Mouse (Mus musculus) heart, embryonic 11.5 days (tissue): ENCODE measurements around the gene Ccng2. TPM values are rescaled to one million over a fixed set of nuclear protein-coding genes. Genes with fewer than 3 reads are reported as not detected.

ENCODE experiments used
- ATAC-seq: fragments of 200-750 bp; cut with Nextera tagmentation; replicated peaks from 2 replicates; pipeline ENCODE4 v1.8.0; 2017; ENCODE audit warnings: moderate library complexity; ENCODE audit not compliant: insufficient number of reproducible peaks, low FRiP score, low TSS enrichment
- H3K27ac ChIP-seq: fragments of 300-500 bp; sonication (generic); 2 replicates; pipeline ENCODE4 v1.5.1; 2014; ENCODE audit warnings: mild to moderate bottlenecking, low read depth, low read length
- H3K27me3 ChIP-seq: fragments of 300-500 bp; sonication (generic); 2 replicates; pipeline ENCODE4 v1.6.1; 2014; ENCODE audit warnings: mild to moderate bottlenecking, low read length, mixed read lengths; ENCODE audit not compliant: control insufficient read depth, insufficient read depth
- H3K36me3 ChIP-seq: fragments of 300-500 bp; sonication (generic); 2 replicates; pipeline ENCODE4 v1.6.1; 2014; ENCODE audit warnings: mild to moderate bottlenecking, low read length, moderate library complexity, mixed read lengths; ENCODE audit not compliant: control insufficient read depth, insufficient read depth
- H3K4me1 ChIP-seq: fragments of 300-500 bp; sonication (generic); 2 replicates; pipeline ENCODE4 v1.6.1; 2014; ENCODE audit warnings: low read length; ENCODE audit not compliant: control insufficient read depth, insufficient read depth
- H3K4me2 ChIP-seq: fragments of 300-500 bp; sonication (generic); 2 replicates; pipeline ENCODE4 v1.6.1; 2014; ENCODE audit warnings: mild to moderate bottlenecking, moderate library complexity
- H3K4me3 ChIP-seq: fragments of 300-500 bp; sonication (generic); 2 replicates; pipeline ENCODE4 v1.5.1; 2014; ENCODE audit warnings: low read depth, low read length
- H3K9ac ChIP-seq: fragments of 300-500 bp; sonication (generic); 2 replicates; pipeline ENCODE4 v1.6.1; 2014; ENCODE audit warnings: mild to moderate bottlenecking, low read depth, low read length, moderate library complexity
- H3K9me3 ChIP-seq: fragments of 300-500 bp; sonication (generic); replicated peaks from 2 replicates; pipeline ENCODE4 v1.6.1; 2016; ENCODE audit warnings: low read length; ENCODE audit not compliant: control insufficient read depth
- WGBS: fragments of 180-500 bp; shearing (Covaris S2); extraction: QIAGEN DNeasy Blood & Tissue Kit; methylation state at CpG from one replicate; pipeline ENCODE4 v1.1.7; 2014; ENCODE audit not compliant: insufficient replicate concordance; 5-methylcytosine and 5-hydroxymethylcytosine counted together
- polyA plus RNA-seq: library from polyadenylated mRNA; unstranded; fragments of >200 nt; fragmentation: Nextera tagmentation; extraction: Ambion mirVana; gene quantifications from 2 replicates; pipeline ENCODE4 v1.2.1, GENCODE M21; 2014

Gene Ccng2
- polyA plus RNA-seq, 1 experiment from 2014 or later, result 39.5 TPM

- Histone ChIP-seq H3K9me3 (no peaks in the 10 kb centered on the region; the same call in 1 of the 2 replicates), H3K4me3 (no peak overlapping the region), H3K27ac (no peak overlapping the region), H3K9ac (no peak overlapping the region), H3K36me3 (no peaks in the 10 kb centered on the region), H3K27me3 (no peaks in the 10 kb centered on the region), H3K4me2 (no peak overlapping the region), H3K4me1 (no peaks in the 10 kb centered on the region)
- whole genome bisulfite sequencing, result 73% methylated on average over 4 of the region's 4 CpGs
- no peak for ATAC-seq
Observed at GRCm38 (mm10) chr5:93296754-93297153, 29.7 kb downstream of the Ccng2 start.

DNA sequence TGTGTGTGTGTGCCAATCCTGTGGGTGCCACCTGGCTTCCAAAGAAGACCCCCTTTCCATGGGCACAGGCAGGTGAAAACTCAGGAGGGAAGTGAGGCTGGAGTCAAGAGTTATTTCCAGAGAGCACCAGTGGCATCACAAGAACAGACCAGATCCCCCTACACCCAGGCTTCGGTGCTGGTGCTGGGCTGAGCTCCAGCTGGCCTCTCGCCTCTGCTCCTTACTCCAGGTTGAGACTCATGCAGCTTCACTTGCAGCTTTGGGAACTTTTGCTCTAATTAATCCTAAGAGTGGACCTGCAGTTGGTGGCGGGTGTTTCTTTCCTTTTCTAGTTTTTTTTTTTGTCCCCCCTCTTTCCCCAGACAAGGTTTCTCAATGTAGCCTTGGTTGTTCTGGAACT is 30.3 kb downstream of the Ccng2 start:
- Histone ChIP-seq H3K4me3 (no peak overlapping the region), H3K27me3 (no peaks in the 10 kb centered on the region), H3K9me3 (no peaks in the 10 kb centered on the region; the same call in 1 of the 2 replicates), H3K36me3 (no peaks in the 10 kb centered on the region), H3K4me1 (no peaks in the 10 kb centered on the region), H3K9ac (no peak overlapping the region), H3K27ac (no peak overlapping the region), H3K4me2 (no peak overlapping the region)
- WGBS, result 84% methylated on average over 3 of the region's 3 CpGs
- no peak for ATAC-seq

- WGBS, result 72% methylated on average over 2 of the region's 2 CpGs
- no peaks in the 10 kb centered on the region for H3K4me1 ChIP-seq
- no peaks in the 10 kb centered on the region for H3K27me3 ChIP-seq
- H3K9me3 ChIP-seq, result no peaks in the 10 kb centered on the region; the same call in 1 of the 2 replicates
- no peak for ATAC-seq
- no peak overlapping the region for H3K4me2 ChIP-seq
- no peak overlapping the region for H3K9ac ChIP-seq
- no peak overlapping the region for H3K27ac ChIP-seq
- no peaks in the 10 kb centered on the region for H3K36me3 ChIP-seq
- no peak overlapping the region for H3K4me3 ChIP-seq
Observed at GRCm38 (mm10) chr5:93305126-93305830, 38.2 kb downstream of the Ccng2 start.

GRCm38 (mm10) chr5:93308909-93309308 is 41.9 kb downstream of the Ccng2 start:
- Histone ChIP-seq H3K9ac (no peak overlapping the region), H3K27me3 (no peaks in the 10 kb centered on the region), H3K9me3 (no peaks in the 10 kb centered on the region), H3K27ac (no peak overlapping the region), H3K4me3 (no peak overlapping the region), H3K4me2 (no peak overlapping the region), H3K36me3 (no peaks in the 10 kb centered on the region), H3K4me1 (no peaks in the 10 kb centered on the region)
- ATAC-seq, result no peak
- 81% methylated on average over 2 of the region's 2 CpGs for WGBS

DNA sequence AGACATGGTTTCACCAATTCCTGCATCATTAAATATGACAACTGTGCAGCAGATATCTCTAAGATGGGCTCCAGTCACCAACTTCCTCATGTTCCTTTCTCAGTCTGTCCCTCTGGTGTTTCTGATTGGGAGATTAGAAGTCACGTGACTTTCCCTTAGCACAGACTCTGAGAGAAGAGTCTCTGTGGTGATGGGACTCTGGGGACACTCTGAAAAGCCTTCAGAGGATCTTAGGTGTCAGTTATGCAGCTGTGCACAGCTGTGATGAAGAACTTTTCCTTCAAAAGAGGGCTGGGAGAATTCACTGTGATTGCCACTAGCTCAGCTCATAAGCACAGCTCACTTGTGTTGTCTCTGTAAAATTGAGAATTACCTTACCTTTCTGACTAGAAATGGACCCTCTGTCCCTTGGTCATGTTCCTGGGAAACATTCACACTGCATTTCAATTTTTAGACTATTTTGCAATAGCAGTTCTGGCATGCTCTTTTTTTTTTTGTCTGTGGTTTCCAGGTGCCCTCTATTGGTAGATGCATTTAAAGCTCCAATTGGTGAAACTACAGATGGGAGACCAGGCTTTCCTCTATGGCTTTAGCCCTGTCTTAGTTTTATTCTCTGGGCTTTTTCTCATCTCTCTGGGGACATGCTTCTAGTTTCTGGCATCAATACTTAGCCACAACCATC is 56.4 kb downstream of the Ccng2 start:
- Histone ChIP-seq H3K36me3 (no peaks in the 10 kb centered on the region), H3K27me3 (no peaks in the 10 kb centered on the region), H3K9me3 (no peaks in the 10 kb centered on the region), H3K4me1 (no peaks in the 10 kb centered on the region), H3K9ac (no peak overlapping the region), H3K27ac (no peak overlapping the region), H3K4me3 (no peak overlapping the region), H3K4me2 (no peak overlapping the region)
- ATAC-seq, result no peak
- 48% methylated on average over 1 of the region's 1 CpGs for WGBS

Other genes with a start within 250 kb of the Ccng2 start
- 0.13 and 0.15 TPM in 2 replicates for gene Sowahb, start 222.2 kb upstream of the Ccng2 start, polyA plus RNA-seq
- 96.6 and 97.3 TPM in 2 replicates for gene Sept11, start 173.8 kb upstream of the Ccng2 start, polyA plus RNA-seq
- 96.5 and 99.1 TPM in 2 replicates for gene Ccni, start 60.8 kb upstream of the Ccng2 start, polyA plus RNA-seq
- 1.2 and 1.6 TPM in 2 replicates for gene 2010109A12Rik, start 60.7 kb upstream of the Ccng2 start, polyA plus RNA-seq